Mouse (Mus musculus) hindbrain, embryonic 13.5 days (tissue): ENCODE measurements around the gene Stim1. TPM values are rescaled to one million over a fixed set of nuclear protein-coding genes. Genes with fewer than 3 reads are reported as not detected.

Experiments
- ATAC-seq: fragments of 200-750 bp; cut with Nextera tagmentation; 2 replicates; pipeline ENCODE4 v1.8.0; 2017; ENCODE audit warnings: moderate TSS enrichment; ENCODE audit not compliant: low FRiP score
- H3K27ac ChIP-seq: fragments of 300-500 bp; sonication (generic); 2 replicates; pipeline ENCODE4 v1.5.1; 2015; ENCODE audit warnings: inconsistent platforms, mild to moderate bottlenecking, moderate library complexity
- H3K27me3 ChIP-seq: fragments of 300-500 bp; sonication (generic); 2 replicates; pipeline ENCODE4 v1.6.1; 2015; ENCODE audit warnings: mild to moderate bottlenecking, inconsistent platforms
- H3K36me3 ChIP-seq: fragments of 300-500 bp; sonication (generic); 2 replicates; pipeline ENCODE4 v1.6.1; 2015; ENCODE audit warnings: mild to moderate bottlenecking, inconsistent platforms
- H3K4me1 ChIP-seq: fragments of 300-500 bp; sonication (generic); replicated peaks from 2 replicates; pipeline ENCODE4 v1.6.1; 2015; ENCODE audit warnings: inconsistent platforms
- H3K4me2 ChIP-seq: fragments of 300-500 bp; sonication (generic); 2 replicates; pipeline ENCODE4 v1.6.1; 2015; ENCODE audit warnings: inconsistent platforms, mild to moderate bottlenecking, moderate library complexity
- H3K4me3 ChIP-seq: fragments of 300-500 bp; sonication (generic); 2 replicates; pipeline ENCODE4 v1.5.1; 2015; ENCODE audit warnings: mild to moderate bottlenecking, inconsistent platforms
- H3K9ac ChIP-seq: fragments of 300-500 bp; sonication (generic); 2 replicates; pipeline ENCODE4 v1.6.1; 2015; ENCODE audit warnings: mild to moderate bottlenecking, inconsistent platforms
- H3K9me3 ChIP-seq: fragments of 300-500 bp; sonication (generic); 2 replicates; pipeline ENCODE4 v1.6.1; 2016; ENCODE audit warnings: inconsistent platforms
- WGBS: fragments of 180-500 bp; shearing (Covaris S2); methylation state at CpG from one replicate; pipeline ENCODE4 v1.1.7; 2015; 5-methylcytosine and 5-hydroxymethylcytosine counted together
- polyA plus RNA-seq: library from polyadenylated mRNA; unstranded; fragments of >200 nt; fragmentation: Nextera tagmentation; extraction: Ambion mirVana; gene quantifications from 2 replicates; pipeline ENCODE4 v1.2.1, GENCODE M21; 2015

Gene Stim1
- polyA plus RNA-seq, 1 experiment from 2014 or later = 9.6 TPM

DNA sequence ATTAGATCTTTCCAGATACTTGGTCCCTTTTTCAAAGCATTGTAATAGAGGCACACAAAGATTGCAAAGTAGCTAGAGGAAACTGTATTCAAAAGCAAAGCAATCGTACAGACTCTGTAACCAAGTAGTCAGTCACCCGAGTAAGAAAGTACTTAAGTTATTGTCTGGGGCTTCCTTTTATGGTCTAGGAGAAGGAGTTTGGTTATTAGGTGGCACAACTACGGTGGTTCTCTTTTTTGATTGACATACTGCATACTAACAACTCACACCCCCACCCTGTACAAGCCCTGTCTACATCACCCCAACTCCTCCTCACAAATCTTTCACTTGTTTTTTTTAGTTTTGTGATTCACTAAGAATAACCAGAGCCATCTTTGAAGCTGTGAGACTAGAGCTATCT is 79.7 kb downstream of the Stim1 start:
- no peaks in the 10 kb centered on the region for H3K36me3 ChIP-seq
- no peaks in the 10 kb centered on the region for H3K4me1 ChIP-seq
- no peak overlapping the region for H3K27ac ChIP-seq
- no peak overlapping the region for H3K9ac ChIP-seq
- 80% methylated on average over 3 of the region's 3 CpGs for WGBS
- no peak for ATAC-seq
- no peak overlapping the region for H3K4me3 ChIP-seq
- no peaks in the 10 kb centered on the region for H3K27me3 ChIP-seq
- H3K9me3 ChIP-seq = no peaks in the 10 kb centered on the region
- no peak overlapping the region for H3K4me2 ChIP-seq

DNA sequence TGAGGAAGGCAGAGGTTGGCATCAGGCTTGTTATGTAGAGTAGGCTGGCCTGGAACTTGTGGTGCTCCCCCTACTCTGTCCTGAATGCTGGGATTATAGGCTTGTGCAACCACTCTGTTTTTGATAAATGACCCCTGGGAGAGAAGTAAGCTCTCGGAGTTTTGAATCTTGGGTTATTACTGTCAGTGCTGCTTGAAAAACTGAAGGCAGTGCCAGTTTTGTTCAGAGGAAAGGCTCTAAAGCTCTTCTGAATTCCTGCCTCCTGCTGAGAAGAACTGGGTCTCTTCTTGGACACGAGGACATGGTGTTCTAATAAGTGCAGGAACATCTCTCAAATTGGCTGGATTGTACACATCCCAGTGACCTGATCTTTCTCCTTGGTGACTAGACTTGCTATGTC is 81.1 kb downstream of the Stim1 start:
- Histone ChIP-seq H3K4me2 (no peak overlapping the region), H3K27me3 (no peaks in the 10 kb centered on the region), H3K4me3 (no peak overlapping the region), H3K27ac (no peak overlapping the region), H3K36me3 (no peaks in the 10 kb centered on the region), H3K9me3 (no peaks in the 10 kb centered on the region), H3K9ac (no peak overlapping the region), H3K4me1 (no peaks in the 10 kb centered on the region)
- ATAC-seq = no peak
- 69% methylated on average over 2 of the region's 2 CpGs for WGBS

DNA sequence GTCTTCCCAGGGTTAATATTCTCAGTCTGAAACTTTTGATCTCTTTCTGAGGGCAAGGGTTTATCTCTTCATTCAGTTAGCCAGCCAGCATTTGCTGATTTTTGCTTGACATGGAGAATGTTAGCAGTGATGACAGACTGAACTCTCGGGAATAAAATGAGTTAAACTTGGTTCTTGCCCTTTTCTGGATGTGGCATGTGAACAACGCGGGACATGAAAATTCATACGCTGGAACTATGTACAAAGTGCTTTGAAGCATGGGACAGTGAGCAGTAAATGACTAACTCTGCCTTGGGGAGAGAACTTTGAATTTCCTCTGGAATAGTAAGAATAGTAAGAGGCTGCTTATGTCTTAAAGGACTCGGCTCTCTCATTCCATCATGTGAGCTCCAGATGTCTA is 81.6 kb downstream of the Stim1 start:
- 85% methylated on average over 5 of the region's 5 CpGs for WGBS
- no peak for ATAC-seq

DNA sequence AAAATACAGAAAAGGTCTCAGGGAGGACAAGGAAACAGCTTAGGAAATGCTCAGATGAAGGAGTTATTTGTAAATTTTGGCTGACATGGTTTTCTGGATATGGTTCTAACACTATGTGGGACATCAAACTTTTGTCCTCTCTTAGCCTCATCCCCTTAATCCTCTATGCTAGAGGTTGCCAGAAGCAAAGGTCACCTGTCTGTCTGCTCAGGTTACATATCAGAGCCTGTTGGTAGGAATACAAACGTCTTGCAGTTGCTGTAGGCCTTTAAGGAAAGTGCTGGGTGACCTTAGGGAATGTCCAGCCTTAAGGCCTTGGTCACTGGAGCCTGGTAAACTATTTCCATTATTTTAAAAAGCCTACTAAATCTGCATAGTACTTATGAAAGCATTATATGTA is 85.8 kb downstream of the Stim1 start:
- Histone ChIP-seq H3K4me1 (no peaks in the 10 kb centered on the region), H3K27me3 (no peaks in the 10 kb centered on the region), H3K9me3 (no peaks in the 10 kb centered on the region), H3K36me3 (no peaks in the 10 kb centered on the region), H3K9ac (no peak overlapping the region), H3K4me2 (no peak overlapping the region), H3K4me3 (no peak overlapping the region), H3K27ac (no peak overlapping the region)
- 54% methylated on average over 1 of the region's 1 CpGs for WGBS
- ATAC-seq = no peak

More for the DNA sequence above, 81.6 kb downstream of the Stim1 start:
- Histone ChIP-seq H3K9me3 (no peaks in the 10 kb centered on the region), H3K4me3 (no peak overlapping the region), H3K27ac (no peak overlapping the region), H3K36me3 (no peaks in the 10 kb centered on the region), H3K4me1 (no peaks in the 10 kb centered on the region), H3K9ac (no peak overlapping the region), H3K4me2 (no peak overlapping the region), H3K27me3 (no peaks in the 10 kb centered on the region)

DNA sequence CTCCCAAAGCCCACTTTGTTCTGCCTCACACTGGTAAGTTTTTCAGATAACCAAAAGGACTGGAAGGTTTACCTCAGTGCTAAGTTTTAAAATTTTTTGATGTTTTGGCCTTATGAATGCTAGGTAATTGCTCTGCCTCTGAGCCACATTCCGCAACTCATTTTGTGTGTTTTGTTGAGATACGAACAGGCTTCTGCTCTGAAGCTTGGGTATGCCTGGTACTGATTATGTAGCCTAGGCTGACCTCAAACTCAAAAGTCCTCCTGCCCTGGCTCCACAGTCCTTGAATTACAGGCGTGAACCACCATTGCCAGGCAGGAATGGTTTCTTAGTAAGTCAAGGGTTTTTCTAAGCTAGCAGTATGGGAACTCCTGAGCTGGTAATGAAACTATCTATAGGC is 90.5 kb downstream of the Stim1 start:
- no peak for ATAC-seq

DNA sequence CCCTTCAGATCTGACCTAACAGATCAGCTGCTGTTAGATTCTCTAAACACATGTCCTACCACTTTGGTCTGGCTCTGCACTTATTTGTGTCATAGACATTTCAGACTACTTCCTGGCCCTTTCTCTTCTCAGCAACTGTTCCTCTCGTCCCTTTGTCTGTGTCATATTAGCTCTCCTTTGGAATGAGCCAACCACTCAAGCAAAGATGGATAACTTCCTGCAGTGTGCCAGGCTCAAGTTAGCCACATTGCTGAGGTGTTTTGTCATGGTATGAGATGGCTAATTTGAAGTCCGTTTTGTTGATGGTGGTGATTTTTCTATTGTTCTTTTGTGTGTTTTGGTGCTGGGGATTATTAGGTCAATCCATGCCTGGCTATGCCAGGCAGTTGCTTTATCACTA is 93.7 kb downstream of the Stim1 start:
- Histone ChIP-seq H3K4me1 (no peaks in the 10 kb centered on the region), H3K9me3 (no peaks in the 10 kb centered on the region), H3K27me3 (no peaks in the 10 kb centered on the region), H3K27ac (no peak overlapping the region), H3K4me3 (no peak overlapping the region), H3K36me3 (no peaks in the 10 kb centered on the region), H3K9ac (no peak overlapping the region), H3K4me2 (no peak overlapping the region)
- ATAC-seq = no peak
- WGBS = 68% methylated on average over 2 of the region's 2 CpGs

More for the DNA sequence above, 90.5 kb downstream of the Stim1 start:
- Histone ChIP-seq H3K27ac (no peak overlapping the region), H3K4me2 (no peak overlapping the region), H3K27me3 (no peaks in the 10 kb centered on the region), H3K9me3 (no peaks in the 10 kb centered on the region), H3K36me3 (no peaks in the 10 kb centered on the region), H3K9ac (no peak overlapping the region), H3K4me3 (no peak overlapping the region), H3K4me1 (no peaks in the 10 kb centered on the region)
- 92% methylated on average over 3 of the region's 3 CpGs for WGBS

DNA sequence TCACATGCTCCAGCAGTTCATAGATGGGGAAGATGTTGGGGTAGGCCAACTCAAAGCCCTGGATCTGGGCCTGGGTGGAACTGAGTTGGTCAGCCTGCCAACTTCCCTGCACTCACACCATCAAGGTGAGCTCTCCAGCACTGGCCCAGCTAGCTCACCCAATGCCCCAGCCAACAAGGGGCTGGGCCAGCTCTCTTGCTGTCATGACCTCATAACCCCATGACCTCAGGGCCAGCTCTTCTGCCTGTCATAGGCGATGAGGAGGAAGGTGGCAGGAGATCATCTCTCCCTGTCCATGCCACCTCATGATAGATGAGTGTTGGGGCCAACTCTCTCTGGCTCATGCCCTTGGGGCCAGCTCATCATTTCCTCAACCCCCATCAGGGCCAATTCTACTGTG is 96.2 kb downstream of the Stim1 start:
- Histone ChIP-seq H3K9ac (no peak overlapping the region), H3K4me1 (no peaks in the 10 kb centered on the region), H3K27ac (no peak overlapping the region), H3K4me2 (no peak overlapping the region), H3K27me3 (no peaks in the 10 kb centered on the region), H3K4me3 (no peak overlapping the region), H3K36me3 (no peaks in the 10 kb centered on the region), H3K9me3 (no peaks in the 10 kb centered on the region)
- 83% methylated on average over 1 of the region's 1 CpGs for WGBS
- ATAC-seq = no peak

DNA sequence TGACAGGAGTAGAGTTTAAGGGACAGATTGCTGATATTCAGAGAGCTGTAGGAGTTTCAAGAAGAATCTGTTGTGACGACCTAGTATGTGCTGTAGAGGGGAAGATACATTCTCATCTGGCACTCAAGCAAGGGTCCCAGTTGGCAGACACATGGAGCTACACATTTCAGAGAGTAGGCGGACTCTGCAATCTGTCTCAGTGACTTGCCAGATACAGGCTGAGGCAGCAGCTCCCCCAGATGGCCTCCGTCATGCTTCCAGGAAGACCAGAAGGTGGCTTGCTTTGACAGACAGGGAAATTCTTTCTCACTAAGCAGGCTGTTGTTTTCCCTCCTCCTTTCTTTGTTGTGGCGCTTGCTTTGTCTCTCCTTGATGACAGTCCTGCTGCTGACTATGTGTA is 102.1 kb downstream of the Stim1 start:
- Histone ChIP-seq H3K4me2 (no peak overlapping the region), H3K27me3 (no peaks in the 10 kb centered on the region), H3K9me3 (no peaks in the 10 kb centered on the region), H3K4me3 (no peak overlapping the region), H3K36me3 (no peaks in the 10 kb centered on the region), H3K4me1 (no peaks in the 10 kb centered on the region; the same call in 1 of the 2 replicates), H3K27ac (peak overlapping the region; percentile 18; the same call in 1 of the 2 replicates), H3K9ac (no peak overlapping the region)
- WGBS = 44% methylated on average over 4 of the region's 4 CpGs
- ATAC-seq = peak; percentile 59; the same call in 1 of the 2 replicates

DNA sequence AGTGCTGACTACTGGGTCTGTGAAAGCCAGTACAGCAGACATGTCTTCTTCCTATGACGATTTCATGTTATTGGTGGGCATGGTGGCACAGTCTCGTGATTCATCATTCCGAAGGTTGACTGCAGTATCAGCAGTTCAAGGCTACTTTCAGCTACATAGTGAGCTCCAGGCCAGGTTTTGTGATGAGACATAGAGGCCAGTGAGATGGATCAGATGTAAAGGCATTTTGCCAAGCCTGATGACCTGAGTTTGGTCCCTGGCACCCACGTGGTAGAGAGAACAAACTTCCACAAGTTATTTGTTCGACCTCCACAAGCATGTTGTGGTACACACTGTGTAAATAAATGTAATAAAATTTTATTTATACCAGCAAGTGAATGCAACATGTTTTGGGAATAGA is 102.9 kb downstream of the Stim1 start:
- Histone ChIP-seq H3K4me2 (no peak overlapping the region), H3K9ac (no peak overlapping the region), H3K4me3 (no peak overlapping the region), H3K9me3 (no peaks in the 10 kb centered on the region), H3K27me3 (no peaks in the 10 kb centered on the region), H3K4me1 (no peaks in the 10 kb centered on the region; the same call in 1 of the 2 replicates), H3K27ac (no peak overlapping the region), H3K36me3 (no peaks in the 10 kb centered on the region)
- ATAC-seq = no peak
- 90% methylated on average over 5 of the region's 5 CpGs for WGBS

DNA sequence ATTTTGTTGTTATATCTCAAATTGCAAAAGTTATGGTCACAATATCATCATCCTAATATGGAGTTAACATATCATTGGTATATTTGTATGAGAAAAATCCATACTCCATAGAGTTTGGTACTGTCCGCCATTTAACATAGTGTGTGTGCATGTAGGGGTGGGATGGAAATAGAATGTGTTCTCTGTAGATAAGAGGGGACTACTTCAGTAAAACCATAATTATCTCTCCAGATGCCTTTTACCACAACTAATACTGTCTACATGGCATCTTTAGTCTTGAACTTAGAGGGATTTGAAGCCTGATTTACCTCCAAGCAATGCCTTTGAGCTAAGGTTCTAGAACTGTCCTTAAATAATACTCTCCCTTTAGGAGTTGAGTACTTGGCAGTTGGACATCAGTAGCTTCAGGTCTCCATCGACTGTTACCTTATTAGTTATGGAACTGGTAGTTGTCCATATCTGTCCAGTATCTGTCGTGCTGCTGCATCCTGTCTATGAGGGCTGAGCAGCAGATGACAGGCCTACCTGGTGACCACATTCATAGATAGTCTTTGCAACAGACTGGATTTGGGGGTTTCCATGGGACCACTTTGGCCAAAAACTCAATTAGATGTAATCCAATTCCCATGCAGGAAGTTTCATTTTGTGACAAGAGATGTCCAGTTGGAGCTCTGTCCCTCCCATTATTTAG is 105.9 kb downstream of the Stim1 start:
- Histone ChIP-seq H3K9me3 (no peaks in the 10 kb centered on the region), H3K4me1 (no peaks in the 10 kb centered on the region; the same call in 1 of the 2 replicates), H3K9ac (no peak overlapping the region), H3K27me3 (no peaks in the 10 kb centered on the region), H3K36me3 (no peaks in the 10 kb centered on the region), H3K4me3 (no peak overlapping the region), H3K27ac (no peak overlapping the region), H3K4me2 (no peak overlapping the region)
- WGBS = 92% methylated on average over 3 of the region's 3 CpGs
- ATAC-seq = no peak

DNA sequence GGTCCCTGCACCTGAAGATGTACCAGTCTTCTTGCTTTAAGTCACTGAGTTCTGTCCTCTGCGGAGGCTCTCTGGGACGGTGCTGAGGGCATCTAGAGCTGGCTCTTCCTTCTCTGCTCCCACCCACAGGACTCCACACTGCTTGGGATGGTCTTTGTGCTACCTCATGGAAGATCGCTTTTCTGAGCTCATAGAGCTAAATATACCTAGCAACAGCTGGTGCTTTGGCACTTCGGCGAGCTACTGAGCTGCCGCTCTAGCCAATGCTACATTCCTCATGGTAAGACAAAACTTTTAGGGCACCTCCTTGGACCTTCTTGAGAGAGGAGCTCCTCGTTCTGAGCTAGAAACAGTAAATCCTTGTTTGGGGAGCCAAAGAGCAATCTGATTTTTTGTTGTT is 115.6 kb downstream of the Stim1 start:
- Histone ChIP-seq H3K4me2 (no peak overlapping the region), H3K27ac (no peak overlapping the region), H3K4me1 (no peaks in the 10 kb centered on the region), H3K9ac (no peak overlapping the region), H3K36me3 (no peaks in the 10 kb centered on the region), H3K4me3 (no peak overlapping the region), H3K27me3 (no peaks in the 10 kb centered on the region), H3K9me3 (no peaks in the 10 kb centered on the region)
- ATAC-seq = no peak
- 89% methylated on average over 7 of the region's 7 CpGs for WGBS

DNA sequence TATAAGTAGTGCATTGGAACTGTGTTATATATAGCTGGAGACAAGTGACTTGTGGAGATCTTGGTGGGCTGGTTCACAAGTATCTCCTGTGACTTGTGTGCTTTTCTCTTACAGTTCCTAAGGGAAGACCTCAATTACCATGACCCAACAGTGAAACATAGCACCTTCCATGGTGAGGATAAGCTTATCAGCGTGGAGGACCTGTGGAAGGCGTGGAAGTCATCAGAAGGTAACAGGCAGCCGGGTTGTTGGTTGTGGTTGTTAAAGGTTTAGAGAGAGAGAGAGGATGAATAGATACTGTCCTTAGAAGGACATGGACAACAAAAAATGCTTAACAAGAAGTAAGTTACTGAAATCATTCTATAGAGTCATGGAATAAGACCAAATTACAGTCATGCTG is 118.4 kb downstream of the Stim1 start:
- Histone ChIP-seq H3K27ac (no peak overlapping the region), H3K4me2 (no peak overlapping the region), H3K9ac (no peak overlapping the region), H3K4me3 (no peak overlapping the region), H3K27me3 (no peaks in the 10 kb centered on the region), H3K4me1 (no peaks in the 10 kb centered on the region), H3K36me3 (no peaks in the 10 kb centered on the region), H3K9me3 (no peaks in the 10 kb centered on the region)
- no peak for ATAC-seq
- 91% methylated on average over 3 of the region's 3 CpGs for WGBS

DNA sequence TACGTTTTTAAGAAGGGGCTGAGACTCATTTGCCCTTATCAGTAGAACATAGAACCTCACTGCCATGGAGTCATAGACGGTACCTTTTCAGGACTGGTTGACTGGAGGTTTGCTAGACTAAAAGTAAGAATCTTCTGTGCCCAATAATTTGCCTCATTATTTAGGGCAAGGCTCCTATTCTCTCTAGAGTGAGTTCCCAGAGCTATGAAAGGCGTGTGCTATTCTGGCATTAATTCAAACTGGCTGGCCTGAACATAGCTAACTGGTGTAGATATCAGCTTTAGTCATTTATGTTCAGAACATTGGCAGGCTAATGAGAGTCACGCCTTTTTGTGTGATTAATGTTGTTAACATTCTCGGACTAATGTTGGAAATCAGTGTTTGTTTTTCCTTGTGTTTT is 121.5 kb downstream of the Stim1 start:
- Histone ChIP-seq H3K27ac (no peak overlapping the region), H3K27me3 (no peaks in the 10 kb centered on the region), H3K9me3 (no peaks in the 10 kb centered on the region), H3K4me3 (no peak overlapping the region), H3K9ac (no peak overlapping the region), H3K36me3 (no peaks in the 10 kb centered on the region), H3K4me2 (no peak overlapping the region), H3K4me1 (no peaks in the 10 kb centered on the region)
- no peak for ATAC-seq
- 80% methylated on average over 5 of the region's 5 CpGs for WGBS
